Mouse (Mus musculus): ENCODE results near the gene Crip1. TPM values are rescaled to one million over a fixed set of nuclear protein-coding genes. Genes with fewer than 3 reads are reported as not detected.

Gene Crip1
- polyA plus RNA-seq, 1 experiment, result 39.8 TPM

DNA sequence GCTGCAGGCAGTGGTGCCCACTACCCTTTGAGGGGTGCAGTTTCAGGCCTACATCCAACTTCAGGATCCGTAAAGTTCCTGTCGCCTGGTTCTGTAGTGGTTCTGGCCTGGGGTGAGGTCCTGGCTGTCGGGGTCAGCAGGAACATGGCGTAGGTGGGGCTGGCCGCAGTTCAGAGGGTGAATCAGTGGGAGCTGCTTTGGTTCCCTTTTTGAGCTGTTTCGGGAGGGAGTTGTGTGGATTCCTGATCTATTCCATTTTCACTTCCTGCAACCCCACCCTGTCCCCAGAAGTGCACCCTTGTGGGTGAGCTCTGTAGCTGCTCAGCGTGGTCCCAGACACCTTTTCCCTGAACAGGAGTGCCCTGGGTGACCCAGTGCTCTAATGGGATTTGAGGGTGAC lies 7.9 kb downstream of the Crip1 start:
- Histone ChIP-seq H3K36me3 (replicated peaks; ENCODE audit: low read length) (peaks cover 10% of the 10 kb centered on the region), H3K4me1 (peaks cover 66% of the 10 kb centered on the region)
- TF ChIP-seq FLI1 (IDR thresholded peaks at IDR 0.05; ENCODE audit: low read length) (no peak), GATA1 (IDR thresholded peaks at IDR 0.05; ENCODE audit: borderline replicate concordance, low read length) (no peak)

GRCm38 (mm10) chr12:113154747-113155075 lies 8.6 kb downstream of the Crip1 start:
- peaks cover 15% of the 10 kb centered on the region for H3K36me3 ChIP-seq (replicated peaks; ENCODE audit: low read length)
- H3K9me3 ChIP-seq, result no peaks in the 10 kb centered on the region
- TF ChIP-seq FLI1 (IDR thresholded peaks at IDR 0.05; ENCODE audit: low read length), result no peak
- TF ChIP-seq GATA1 (IDR thresholded peaks at IDR 0.05; ENCODE audit: borderline replicate concordance, low read length), result no peak
- peaks cover 32% of the 10 kb centered on the region for H3K27me3 ChIP-seq (replicated peaks)
- peak overlapping the region; percentile 97 for H3K4me3 ChIP-seq (replicated peaks)
- H3K4me1 ChIP-seq, result peaks cover 62% of the 10 kb centered on the region

More for the DNA sequence above, 7.9 kb downstream of the Crip1 start:
- Histone ChIP-seq H3K27me3 (replicated peaks) (peaks cover 39% of the 10 kb centered on the region), H3K9me3 (no peaks in the 10 kb centered on the region), H3K4me3 (replicated peaks) (no peak overlapping the region)

GRCm38 (mm10) chr12:113155076-113155771 lies 9.1 kb downstream of the Crip1 start:
- Histone ChIP-seq H3K4me3 (replicated peaks) (peak overlapping the region; percentile 97), H3K4me1 (peaks cover 62% of the 10 kb centered on the region), H3K36me3 (replicated peaks; ENCODE audit: low read length) (peaks cover 20% of the 10 kb centered on the region), H3K9me3 (no peaks in the 10 kb centered on the region), H3K27me3 (replicated peaks) (peaks cover 27% of the 10 kb centered on the region)
- TF ChIP-seq FLI1 (IDR thresholded peaks at IDR 0.05; ENCODE audit: low read length) (no peak), GATA1 (IDR thresholded peaks at IDR 0.05; ENCODE audit: borderline replicate concordance, low read length) (no peak)

- Histone ChIP-seq H3K9me3 (no peaks in the 10 kb centered on the region), H3K36me3 (replicated peaks; ENCODE audit: low read length) (peaks cover 28% of the 10 kb centered on the region), H3K4me3 (replicated peaks) (peak within 1 kb of the TSS; percentile 97), H3K4me1 (peaks cover 55% of the 10 kb centered on the region), H3K27me3 (replicated peaks) (peaks cover 19% of the 10 kb centered on the region)
- peak; percentile 54; the same call in 1 of the 2 replicates for TF ChIP-seq FLI1 (IDR thresholded peaks at IDR 0.05; ENCODE audit: low read length)
- no peak for TF ChIP-seq GATA1 (IDR thresholded peaks at IDR 0.05; ENCODE audit: borderline replicate concordance, low read length)
These were observed 9.9 kb downstream of the Crip1 start, which contains the start of gene Tedc1 for GRCm38 (mm10) chr12:113155887-113156539. Gene Tedc1 (plus strand): TSS chr12:113156421.

- TF ChIP-seq FLI1 (IDR thresholded peaks at IDR 0.05; ENCODE audit: low read length) (no peak), GATA1 (IDR thresholded peaks at IDR 0.05; ENCODE audit: borderline replicate concordance, low read length) (no peak)
- Histone ChIP-seq H3K36me3 (replicated peaks; ENCODE audit: low read length) (peaks cover 33% of the 10 kb centered on the region), H3K4me1 (peaks cover 50% of the 10 kb centered on the region), H3K27me3 (replicated peaks) (peaks cover 14% of the 10 kb centered on the region), H3K4me3 (replicated peaks) (peak overlapping the region; percentile 97), H3K9me3 (no peaks in the 10 kb centered on the region)
These were observed 10.4 kb downstream of the Crip1 start for GRCm38 (mm10) chr12:113156540-113156929.

- peaks cover 38% of the 10 kb centered on the region for H3K36me3 ChIP-seq (replicated peaks; ENCODE audit: low read length)
- TF ChIP-seq FLI1 (IDR thresholded peaks at IDR 0.05; ENCODE audit: low read length), result no peak
- H3K4me3 ChIP-seq (replicated peaks), result peak overlapping the region; percentile 97
- no peaks in the 10 kb centered on the region for H3K9me3 ChIP-seq
- peaks cover 45% of the 10 kb centered on the region for H3K4me1 ChIP-seq
- peaks cover 9% of the 10 kb centered on the region for H3K27me3 ChIP-seq (replicated peaks)
These were observed 10.9 kb downstream of the Crip1 start for GRCm38 (mm10) chr12:113157002-113157401.

DNA sequence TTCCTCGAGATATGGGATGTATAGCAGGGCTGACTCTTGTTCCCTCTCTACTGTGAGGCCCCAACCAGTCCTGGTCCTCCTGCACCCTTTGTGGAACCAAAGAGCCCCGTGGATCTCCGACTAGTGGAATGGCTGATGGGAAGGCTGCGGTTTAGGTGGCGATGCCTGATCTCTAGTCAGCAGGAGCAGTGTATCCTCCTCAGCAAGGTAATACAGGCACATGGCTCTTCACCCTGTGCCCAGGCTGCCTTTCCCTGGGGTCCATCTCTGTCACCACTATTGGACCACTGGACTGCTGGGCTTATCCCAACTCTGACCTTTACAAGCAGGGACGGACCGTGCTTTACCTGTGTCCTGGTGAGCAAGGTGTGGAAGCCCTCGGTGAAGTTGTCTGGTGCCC lies 11.4 kb downstream of the Crip1 start:
- TF ChIP-seq FLI1 (IDR thresholded peaks at IDR 0.05; ENCODE audit: low read length), result no peak
- no peak for TF ChIP-seq GATA1 (IDR thresholded peaks at IDR 0.05; ENCODE audit: borderline replicate concordance, low read length)
- H3K27me3 ChIP-seq (replicated peaks), result peaks cover 4% of the 10 kb centered on the region
- peaks cover 40% of the 10 kb centered on the region for H3K4me1 ChIP-seq
- H3K9me3 ChIP-seq, result no peaks in the 10 kb centered on the region
- no peak overlapping the region for H3K4me3 ChIP-seq (replicated peaks)
- peaks cover 43% of the 10 kb centered on the region for H3K36me3 ChIP-seq (replicated peaks; ENCODE audit: low read length)

DNA sequence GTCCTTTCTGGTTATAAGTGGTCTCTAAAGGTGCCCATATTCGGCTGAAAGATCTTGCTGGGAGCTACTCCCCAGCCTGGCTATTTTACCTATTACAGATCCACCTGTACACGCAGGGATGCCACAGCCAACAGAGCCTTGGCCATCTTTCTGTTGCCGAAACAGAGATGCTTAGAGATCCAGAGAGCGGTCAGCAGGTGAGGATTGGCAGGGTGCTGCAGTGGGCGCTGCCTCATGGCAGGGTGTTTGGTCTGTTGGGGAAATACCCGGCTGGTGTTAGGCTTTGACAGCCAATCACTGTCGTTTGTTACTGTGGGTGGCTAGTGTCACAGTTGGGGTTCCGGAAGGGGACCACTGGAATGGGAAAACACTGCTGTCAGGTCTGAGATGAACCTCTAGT lies 11.9 kb downstream of the Crip1 start:
- peaks cover 2% of the 10 kb centered on the region for H3K27me3 ChIP-seq (replicated peaks)
- H3K4me3 ChIP-seq (replicated peaks), result no peak overlapping the region
- H3K36me3 ChIP-seq (replicated peaks; ENCODE audit: low read length), result peaks cover 48% of the 10 kb centered on the region
- TF ChIP-seq GATA1 (IDR thresholded peaks at IDR 0.05; ENCODE audit: borderline replicate concordance, low read length) (no peak), FLI1 (IDR thresholded peaks at IDR 0.05; ENCODE audit: low read length) (no peak)
- peaks cover 35% of the 10 kb centered on the region for H3K4me1 ChIP-seq
- H3K9me3 ChIP-seq, result no peaks in the 10 kb centered on the region

- no peaks in the 10 kb centered on the region for H3K9me3 ChIP-seq
- H3K4me1 ChIP-seq, result peaks cover 22% of the 10 kb centered on the region
- TF ChIP-seq GATA1 (IDR thresholded peaks at IDR 0.05; ENCODE audit: borderline replicate concordance, low read length), result no peak
- no peak for TF ChIP-seq FLI1 (IDR thresholded peaks at IDR 0.05; ENCODE audit: low read length)
- peaks cover 64% of the 10 kb centered on the region for H3K36me3 ChIP-seq (replicated peaks; ENCODE audit: low read length)
- peaks cover 17% of the 10 kb centered on the region for H3K27me3 ChIP-seq (replicated peaks)
- no peak overlapping the region for H3K4me3 ChIP-seq (replicated peaks)
These were observed 17.5 kb downstream of the Crip1 start for GRCm38 (mm10) chr12:113163561-113164006.

DNA sequence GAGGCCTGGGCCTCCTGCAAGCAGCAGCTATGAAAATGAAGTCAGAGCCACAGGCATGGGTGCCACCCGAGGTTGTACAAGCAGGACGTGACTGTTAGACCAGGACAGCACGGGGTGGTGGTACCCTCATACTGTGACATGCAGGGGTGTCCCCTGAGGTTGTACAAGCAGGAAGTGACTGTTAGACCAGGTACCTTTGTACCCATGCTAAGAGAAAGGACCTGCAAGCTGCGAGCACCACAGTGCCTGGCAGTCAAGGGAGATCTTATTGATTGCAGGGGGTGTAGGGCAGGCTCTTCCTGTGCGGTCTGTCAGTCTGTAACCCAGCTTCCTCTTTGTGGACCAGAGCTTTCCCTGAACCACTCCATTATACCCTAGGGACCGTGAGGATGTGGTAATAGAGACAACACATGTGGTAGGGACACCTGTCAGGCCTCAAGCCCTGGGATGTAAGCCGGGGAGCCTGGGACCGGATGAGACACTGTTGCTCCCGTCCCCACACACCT lies 22.0 kb downstream of the Crip1 start:
- no peaks in the 10 kb centered on the region for H3K9me3 ChIP-seq

More for the DNA sequence above, 22.0 kb downstream of the Crip1 start:
- Histone ChIP-seq H3K4me1 (peaks cover 30% of the 10 kb centered on the region), H3K4me3 (replicated peaks) (peak overlapping the region; percentile 75), H3K36me3 (replicated peaks; ENCODE audit: low read length) (peaks cover 25% of the 10 kb centered on the region), H3K27me3 (replicated peaks) (peaks cover 31% of the 10 kb centered on the region)
- TF ChIP-seq GATA1 (IDR thresholded peaks at IDR 0.05; ENCODE audit: borderline replicate concordance, low read length) (no peak), FLI1 (IDR thresholded peaks at IDR 0.05; ENCODE audit: low read length) (no peak)
